Mouse (Mus musculus): ENCODE measurements around the gene Mrps27. TPM values are rescaled to one million over a fixed set of nuclear protein-coding genes. Genes with fewer than 3 reads are reported as not detected.
A peak's percentile ranks its signal among the peaks of the same experiment; 100 is the strongest.

Mrps27 gene
- polyA plus RNA-seq, 1 experiment from 2014 or later = 49.3 TPM

DNA sequence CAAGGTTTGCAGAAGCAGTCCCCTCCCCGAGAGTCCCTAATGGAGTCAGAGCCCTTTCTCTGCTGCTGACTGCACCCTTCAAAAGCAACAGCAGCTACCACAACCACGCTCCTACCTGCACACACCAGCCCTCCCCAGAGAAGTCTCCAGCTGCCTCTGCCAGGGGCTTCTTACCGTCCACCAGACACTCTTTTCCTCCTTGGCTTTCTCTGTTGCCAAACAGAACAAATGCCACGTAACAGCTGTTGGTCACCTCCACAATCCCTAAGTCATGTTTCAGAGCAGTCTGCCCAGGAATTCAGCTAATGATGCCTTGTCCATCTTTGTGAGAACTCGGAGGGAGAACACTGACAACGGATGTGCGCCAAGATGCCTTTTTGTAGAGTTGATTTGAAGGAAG is 102.4 kb downstream of the Mrps27 start:
- Histone ChIP-seq H3K4me1 (peaks cover 84% of the 10 kb centered on the region), H3K9ac (replicated peaks) (peak overlapping the region; percentile 42), H3K4me2 (replicated peaks) (peak overlapping the region; percentile 62), H3K9me3 (no peaks in the 10 kb centered on the region), H3K4me3 (peak overlapping the region; percentile 31), H3K27ac (replicated peaks) (peak overlapping the region; percentile 93), H3K36me3 (peaks cover 7% of the 10 kb centered on the region), H3K27me3 (no peaks in the 10 kb centered on the region)
- no peak for ATAC-seq (ENCODE audit: low FRiP score, low read depth)
- 58% methylated on average over 7 of the region's 7 CpGs for WGBS

DNA sequence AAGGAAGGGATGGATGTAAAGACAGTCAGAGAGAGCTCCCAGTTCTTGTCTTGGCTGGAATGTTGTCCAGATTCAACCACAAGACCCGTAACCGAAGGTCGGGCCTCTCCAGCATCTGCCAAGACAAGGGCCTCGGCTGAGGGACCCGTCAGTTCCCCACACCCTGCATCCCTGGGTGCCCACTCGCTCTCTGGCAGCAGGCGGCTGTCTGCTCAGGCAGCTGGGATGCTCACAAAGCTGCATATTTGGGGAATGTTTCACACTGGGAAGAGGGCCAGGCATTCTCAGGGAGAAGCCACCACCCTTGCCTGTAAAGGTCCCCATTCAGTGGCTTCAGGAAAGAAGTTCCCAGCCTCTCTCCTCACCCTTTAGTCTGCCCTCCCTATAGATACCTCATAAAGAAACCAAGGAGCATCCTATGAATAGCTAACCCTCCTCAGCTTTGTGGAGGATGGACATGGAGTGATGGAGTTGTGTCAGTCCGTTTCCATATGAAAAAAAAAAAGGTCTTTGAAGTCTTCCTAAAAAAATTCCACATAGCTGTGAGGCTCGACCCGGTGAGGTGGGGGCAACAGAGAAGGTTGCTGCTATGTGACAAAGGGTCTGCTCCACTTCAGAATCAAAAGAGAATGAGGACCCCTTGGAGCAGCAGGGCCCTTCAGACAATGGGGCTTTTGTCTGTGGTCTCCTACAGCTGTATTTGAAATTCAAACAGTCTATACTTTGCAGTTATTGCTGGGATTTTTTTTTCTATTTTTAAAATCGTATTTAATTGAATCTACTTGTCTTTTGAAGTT is 103.0 kb downstream of the Mrps27 start:
- WGBS = 22% methylated on average over 11 of the region's 11 CpGs
- no peak for ATAC-seq (ENCODE audit: low FRiP score, low read depth)
- peak overlapping the region; percentile 62 for H3K4me2 ChIP-seq (replicated peaks)

GRCm38 (mm10) chr13:99448278-99448677 is 103.7 kb downstream of the Mrps27 start:
- no peaks in the 10 kb centered on the region for H3K9me3 ChIP-seq
- WGBS = 31% methylated on average over 4 of the region's 4 CpGs
- no peak for ATAC-seq (ENCODE audit: low FRiP score, low read depth)
- no peaks in the 10 kb centered on the region for H3K27me3 ChIP-seq
- no peak overlapping the region for H3K9ac ChIP-seq (replicated peaks)
- no peak overlapping the region for H3K4me3 ChIP-seq
- H3K36me3 ChIP-seq = peaks cover 6% of the 10 kb centered on the region; the same call in 1 of the 2 replicates
- 0 out of 2 replicates have a peak overlapping the region, but pooled peaks have one; percentile 15 for H3K4me2 ChIP-seq (replicated peaks)
- H3K27ac ChIP-seq (replicated peaks) = peak overlapping the region; percentile 93
- peaks cover 72% of the 10 kb centered on the region for H3K4me1 ChIP-seq

More for the DNA sequence above, 103.0 kb downstream of the Mrps27 start:
- H3K9me3 ChIP-seq = no peaks in the 10 kb centered on the region
- H3K27me3 ChIP-seq = no peaks in the 10 kb centered on the region
- H3K4me3 ChIP-seq = peak overlapping the region; percentile 31
- H3K36me3 ChIP-seq = peaks cover 6% of the 10 kb centered on the region
- H3K4me1 ChIP-seq = peaks cover 78% of the 10 kb centered on the region
- H3K27ac ChIP-seq (replicated peaks) = peak overlapping the region; percentile 93
- peak overlapping the region; percentile 42 for H3K9ac ChIP-seq (replicated peaks)

DNA sequence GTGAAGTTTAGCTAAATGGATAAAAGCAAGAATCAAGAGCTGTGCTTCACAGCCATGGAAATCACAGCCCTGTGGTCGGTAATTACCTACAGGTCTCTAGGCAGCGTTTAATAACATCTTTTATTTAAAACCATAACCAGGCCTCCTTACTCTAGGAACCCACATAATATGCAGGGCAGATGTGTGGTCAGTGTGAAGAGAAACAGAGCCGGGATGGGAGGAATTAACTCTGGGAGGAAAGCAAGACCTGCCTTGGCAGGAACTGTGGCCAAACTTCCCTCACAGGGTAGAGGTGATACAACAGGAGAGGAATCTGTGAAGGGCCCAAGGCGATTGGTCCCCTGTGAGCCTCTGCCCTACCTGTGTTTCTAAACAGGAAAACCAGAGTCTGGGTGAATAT is 105.0 kb downstream of the Mrps27 start:
- WGBS = 79% methylated on average over 4 of the region's 4 CpGs
- Histone ChIP-seq H3K36me3 (peaks cover 6% of the 10 kb centered on the region; the same call in 1 of the 2 replicates), H3K4me1 (peaks cover 59% of the 10 kb centered on the region), H3K4me2 (replicated peaks) (no peak overlapping the region), H3K4me3 (no peak overlapping the region), H3K27ac (replicated peaks) (peak overlapping the region; percentile 93), H3K27me3 (no peaks in the 10 kb centered on the region), H3K9ac (replicated peaks) (no peak overlapping the region), H3K9me3 (no peaks in the 10 kb centered on the region)
- no peak for ATAC-seq (ENCODE audit: low FRiP score, low read depth)

DNA sequence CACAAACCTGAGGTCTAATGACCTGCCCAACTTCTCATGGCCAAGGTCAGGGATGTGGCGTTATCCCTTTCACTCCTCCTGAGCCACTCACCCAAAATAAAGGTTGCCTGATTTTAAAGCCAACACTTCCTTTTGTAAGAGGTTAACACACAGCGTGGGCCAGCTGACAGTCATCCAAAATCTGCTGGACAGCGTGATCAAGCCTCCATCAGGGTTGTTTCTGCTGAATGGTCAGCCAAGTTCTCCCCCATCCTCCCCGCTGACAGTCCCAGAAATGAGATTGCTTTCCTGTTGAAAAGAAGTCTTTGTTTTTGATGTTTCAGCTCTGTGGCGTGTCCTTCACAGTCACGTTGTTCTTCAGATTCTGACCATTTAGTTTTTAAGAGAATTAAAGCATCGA is 106.2 kb downstream of the Mrps27 start:
- WGBS = 72% methylated on average over 7 of the region's 7 CpGs

GRCm38 (mm10) chr13:99451276-99451675 is 106.7 kb downstream of the Mrps27 start:
- Histone ChIP-seq H3K4me2 (replicated peaks) (no peak overlapping the region), H3K9me3 (no peaks in the 10 kb centered on the region), H3K27ac (replicated peaks) (peak overlapping the region; percentile 31; the same call in 1 of the 2 replicates), H3K4me1 (peaks cover 56% of the 10 kb centered on the region), H3K36me3 (peaks cover 6% of the 10 kb centered on the region; the same call in 1 of the 2 replicates), H3K27me3 (no peaks in the 10 kb centered on the region), H3K4me3 (no peak overlapping the region), H3K9ac (replicated peaks) (no peak overlapping the region)
- 92% methylated on average over 5 of the region's 5 CpGs for WGBS
- no peak for ATAC-seq (ENCODE audit: low FRiP score, low read depth)

More for the DNA sequence above, 106.2 kb downstream of the Mrps27 start:
- no peak overlapping the region for H3K9ac ChIP-seq (replicated peaks)
- no peak for ATAC-seq (ENCODE audit: low FRiP score, low read depth)
- peaks cover 6% of the 10 kb centered on the region; the same call in 1 of the 2 replicates for H3K36me3 ChIP-seq
- H3K27me3 ChIP-seq = no peaks in the 10 kb centered on the region
- H3K4me2 ChIP-seq (replicated peaks) = no peak overlapping the region
- H3K4me3 ChIP-seq = no peak overlapping the region
- peaks cover 56% of the 10 kb centered on the region for H3K4me1 ChIP-seq
- no peaks in the 10 kb centered on the region for H3K9me3 ChIP-seq
- H3K27ac ChIP-seq (replicated peaks) = 0 out of 2 replicates have a peak overlapping the region, but pooled peaks have one; percentile 31

DNA sequence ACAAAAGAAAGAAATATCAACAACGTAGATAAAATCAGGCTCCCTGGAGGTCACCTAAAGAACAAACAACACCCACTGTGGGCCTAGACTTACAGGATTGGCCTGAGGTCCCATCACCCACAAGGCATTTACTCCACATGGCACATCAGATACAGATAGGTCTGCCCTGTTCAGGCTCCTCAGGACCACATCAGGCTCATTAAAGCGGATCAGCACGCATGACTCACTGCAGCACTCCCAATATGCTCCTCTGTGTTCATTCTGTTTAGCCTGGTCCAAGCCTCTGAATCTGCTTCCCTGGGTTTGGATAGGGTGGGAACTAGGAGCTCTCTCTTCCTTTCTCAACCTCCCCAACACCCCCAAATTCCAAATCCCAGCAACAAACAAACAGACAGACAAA is 107.9 kb downstream of the Mrps27 start:
- H3K4me3 ChIP-seq = no peak overlapping the region
- no peak overlapping the region for H3K27ac ChIP-seq (replicated peaks)
- H3K27me3 ChIP-seq = no peaks in the 10 kb centered on the region
- peaks cover 6% of the 10 kb centered on the region for H3K36me3 ChIP-seq
- no peak overlapping the region for H3K4me2 ChIP-seq (replicated peaks)
- peaks cover 51% of the 10 kb centered on the region for H3K4me1 ChIP-seq
- no peak overlapping the region for H3K9ac ChIP-seq (replicated peaks)
- no peak for ATAC-seq (ENCODE audit: low FRiP score, low read depth)
- no peaks in the 10 kb centered on the region for H3K9me3 ChIP-seq
- WGBS = 90% methylated on average over 3 of the region's 3 CpGs

GRCm38 (mm10) chr13:99454977-99455376 is 110.4 kb downstream of the Mrps27 start:
- ATAC-seq (ENCODE audit: low FRiP score, low read depth) = no peak
- H3K4me3 ChIP-seq = no peak overlapping the region
- H3K9ac ChIP-seq (replicated peaks) = no peak overlapping the region
- no peak overlapping the region for H3K4me2 ChIP-seq (replicated peaks)
- H3K27ac ChIP-seq (replicated peaks) = no peak overlapping the region
- H3K9me3 ChIP-seq = no peaks in the 10 kb centered on the region
- H3K27me3 ChIP-seq = no peaks in the 10 kb centered on the region
- WGBS = 82% methylated on average over 7 of the region's 7 CpGs
- H3K36me3 ChIP-seq = peaks cover 10% of the 10 kb centered on the region
- peaks cover 36% of the 10 kb centered on the region for H3K4me1 ChIP-seq

DNA sequence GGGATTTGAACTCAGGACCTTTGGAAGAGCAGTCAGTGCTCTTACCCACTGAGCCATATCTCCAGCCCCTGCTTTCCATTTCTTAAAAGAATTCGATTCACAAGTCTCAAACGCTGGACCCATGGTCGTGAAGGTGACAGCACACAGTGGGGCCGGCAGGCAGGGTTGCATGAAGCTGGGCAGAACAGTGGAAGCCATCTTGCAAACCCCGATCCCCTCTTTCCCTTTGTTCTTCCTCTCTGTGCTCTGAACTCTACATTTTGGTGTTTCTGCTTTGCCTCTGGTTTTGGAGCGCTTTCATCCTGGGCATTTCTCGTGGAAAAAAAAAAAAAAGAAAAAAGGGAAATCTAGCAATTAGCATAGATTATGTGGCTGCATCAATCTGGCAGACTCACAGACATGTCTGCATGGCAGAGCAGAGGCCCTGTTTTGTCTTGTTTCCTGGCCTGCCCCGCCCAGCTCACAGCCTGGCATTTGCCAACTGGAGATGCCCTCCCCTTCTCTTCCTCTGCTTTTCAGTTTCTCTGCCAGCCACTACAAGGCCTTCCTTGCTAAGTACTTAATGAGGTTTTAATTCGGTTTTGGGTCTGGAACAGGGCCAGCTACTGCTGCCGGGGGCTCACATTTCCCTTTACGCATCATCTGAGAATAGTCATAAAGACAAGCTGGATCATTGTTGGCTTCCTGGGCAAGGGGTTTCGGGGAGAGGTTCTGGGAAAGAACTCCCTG is 114.2 kb downstream of the Mrps27 start:
- H3K9me3 ChIP-seq = no peaks in the 10 kb centered on the region
- peak overlapping the region; percentile 42 for H3K27ac ChIP-seq (replicated peaks)
- peaks cover 23% of the 10 kb centered on the region for H3K36me3 ChIP-seq
- H3K4me3 ChIP-seq = no peak overlapping the region
- H3K9ac ChIP-seq (replicated peaks) = no peak overlapping the region
- ATAC-seq (ENCODE audit: low FRiP score, low read depth) = no peak; the same call in 1 of the 2 replicates
- H3K4me1 ChIP-seq = peaks cover 27% of the 10 kb centered on the region
- 82% methylated on average over 12 of the region's 12 CpGs for WGBS
- no peaks in the 10 kb centered on the region for H3K27me3 ChIP-seq
- no peak overlapping the region for H3K4me2 ChIP-seq (replicated peaks)

DNA sequence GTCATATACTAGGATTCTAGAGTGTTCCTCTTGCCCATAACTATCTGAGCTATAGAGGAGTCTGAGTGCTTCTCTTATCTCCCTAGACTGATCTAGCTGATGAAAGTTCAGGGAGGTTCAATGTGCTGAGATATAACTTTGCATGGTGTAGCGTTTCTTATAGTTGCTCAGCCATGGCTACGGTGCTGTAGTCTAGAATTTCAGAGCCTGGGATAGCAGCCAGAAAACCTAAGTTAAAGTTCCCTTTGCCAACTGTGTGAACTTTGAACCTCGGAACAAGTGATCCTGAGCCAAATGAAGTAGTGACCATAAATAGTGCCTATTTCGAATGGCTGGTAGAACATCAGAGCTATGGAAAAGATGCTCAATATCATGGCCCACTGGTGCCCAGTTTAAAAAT is 115.0 kb downstream of the Mrps27 start:
- WGBS = 94% methylated on average over 4 of the region's 4 CpGs
- Histone ChIP-seq H3K4me1 (peaks cover 27% of the 10 kb centered on the region), H3K27me3 (no peaks in the 10 kb centered on the region), H3K9ac (replicated peaks) (no peak overlapping the region), H3K4me2 (replicated peaks) (no peak overlapping the region), H3K36me3 (peaks cover 23% of the 10 kb centered on the region), H3K27ac (replicated peaks) (0 out of 2 replicates have a peak overlapping the region, but pooled peaks have one; percentile 35), H3K9me3 (no peaks in the 10 kb centered on the region), H3K4me3 (no peak overlapping the region)
- ATAC-seq (ENCODE audit: low FRiP score, low read depth) = no peak

DNA sequence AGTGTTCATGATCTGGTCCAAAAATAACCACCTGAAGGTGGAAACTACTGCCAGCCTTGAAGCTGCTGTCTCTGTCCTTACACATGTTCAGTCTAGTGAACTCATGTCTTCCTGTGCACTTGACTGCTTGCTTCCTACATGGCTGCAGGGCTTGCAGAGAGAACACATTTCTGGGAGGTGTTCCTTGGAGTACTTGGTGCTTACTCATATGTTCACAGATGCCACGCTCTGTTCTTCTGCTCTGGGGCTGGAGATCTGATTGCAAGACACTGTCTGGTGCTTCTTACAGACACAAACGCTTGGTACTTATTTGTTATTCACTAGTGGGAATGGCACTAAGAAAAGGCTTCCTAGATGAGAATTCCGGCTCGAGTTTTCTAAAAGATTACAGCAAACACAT is 117.3 kb downstream of the Mrps27 start:
- Histone ChIP-seq H3K4me1 (peaks cover 27% of the 10 kb centered on the region), H3K27ac (replicated peaks) (no peak overlapping the region), H3K4me2 (replicated peaks) (no peak overlapping the region), H3K36me3 (peaks cover 23% of the 10 kb centered on the region), H3K27me3 (no peaks in the 10 kb centered on the region), H3K9ac (replicated peaks) (no peak overlapping the region), H3K4me3 (no peak overlapping the region), H3K9me3 (no peaks in the 10 kb centered on the region)
- ATAC-seq (ENCODE audit: low FRiP score, low read depth) = no peak
- WGBS = 92% methylated on average over 4 of the region's 4 CpGs

DNA sequence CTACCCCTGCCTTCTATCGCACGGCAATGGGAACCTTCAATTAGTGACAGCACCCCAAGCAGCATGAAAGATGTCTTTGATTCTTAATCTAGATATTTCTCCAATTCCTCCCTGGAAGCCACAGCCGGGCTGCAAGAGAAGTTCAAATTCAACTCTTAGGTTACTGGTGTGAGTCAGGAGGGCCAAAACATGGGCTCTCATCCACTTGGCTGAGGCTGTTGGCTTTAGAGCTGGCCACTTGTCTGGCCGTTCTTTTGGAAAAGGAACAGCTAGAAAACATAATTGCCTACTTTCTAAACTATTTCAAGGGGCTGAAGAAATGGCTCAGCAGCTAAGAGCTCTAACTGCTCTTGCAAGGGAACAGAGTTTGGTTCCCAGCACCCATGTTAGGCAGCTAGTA is 120.0 kb downstream of the Mrps27 start:
- peaks cover 25% of the 10 kb centered on the region for H3K36me3 ChIP-seq

More for the DNA sequence above, 120.0 kb downstream of the Mrps27 start:
- Histone ChIP-seq H3K4me3 (no peak overlapping the region), H3K9ac (replicated peaks) (no peak overlapping the region), H3K4me2 (replicated peaks) (no peak overlapping the region), H3K9me3 (no peaks in the 10 kb centered on the region), H3K27ac (replicated peaks) (no peak overlapping the region), H3K27me3 (no peaks in the 10 kb centered on the region), H3K4me1 (peaks cover 44% of the 10 kb centered on the region)
- WGBS = 81% methylated on average over 4 of the region's 4 CpGs
- no peak for ATAC-seq (ENCODE audit: low FRiP score, low read depth)

Data from midbrain, embryonic 12.5 days (tissue).